Mouse (Mus musculus): ENCODE measurements around the gene Gm42420. TPM values are rescaled to one million over a fixed set of nuclear protein-coding genes. Genes with fewer than 3 reads are reported as not detected.

Gene Gm42420
- total and polyA plus RNA-seq, 3 experiments, result 0.27 TPM; not detected in 2

- no peak for TF ChIP-seq GATA2 (IDR thresholded peaks at IDR 0.05; ENCODE audit: borderline replicate concordance, low read depth, low read length)
- no peak for TF ChIP-seq GATA1 (IDR thresholded peaks at IDR 0.05; ENCODE audit: borderline replicate concordance, low read length)
- TF ChIP-seq POLR2AphosphoS5 (IDR thresholded peaks at IDR 0.05; ENCODE audit: insufficient replicate concordance, low read depth, low read length), result no peak
- TF ChIP-seq CTCF (IDR thresholded peaks at IDR 0.05; ENCODE audit: low read depth, low read length), result no peak
- TF ChIP-seq TAL1 (conservative IDR thresholded peaks at IDR 0.05; ENCODE audit: low read depth, low read length), result no peak
- peaks cover 45% of the 10 kb centered on the region for H3K27me3 ChIP-seq (ENCODE audit: insufficient read depth, low read length)
- no peaks in the 10 kb centered on the region for H3K36me3 ChIP-seq (replicated peaks)
- no peak for DNase-seq (ENCODE audit: low spot score)
- H3K4me1 ChIP-seq (ENCODE audit: insufficient read depth, low read depth, low read length), result no peaks in the 10 kb centered on the region
- H3K4me3 ChIP-seq (ENCODE audit: low read depth, low read length), result no peak overlapping the region
- no peak for ATAC-seq (ENCODE audit: extremely low read depth, insufficient number of reproducible peaks, low FRiP score, poor library complexity, severe bottlenecking)
- peaks cover 2% of the 10 kb centered on the region for H3K9me3 ChIP-seq (replicated peaks)
Measured at GRCm38 (mm10) chr6:39554888-39555647, 30.5 kb upstream of the Gm42420 start.

GRCm38 (mm10) chr6:39555648-39555945, 30.0 kb upstream of the Gm42420 start:
- H3K36me3 ChIP-seq (replicated peaks), result no peaks in the 10 kb centered on the region
- no peaks in the 10 kb centered on the region for H3K4me1 ChIP-seq (ENCODE audit: insufficient read depth, low read depth, low read length)
- H3K27me3 ChIP-seq (ENCODE audit: insufficient read depth, low read length), result peaks cover 45% of the 10 kb centered on the region
- DNase-seq (ENCODE audit: low spot score) (no peak), ATAC-seq (ENCODE audit: extremely low read depth, insufficient number of reproducible peaks, low FRiP score, poor library complexity, severe bottlenecking) (no peak)
- H3K4me3 ChIP-seq (ENCODE audit: low read depth, low read length), result no peak overlapping the region
- peaks cover 2% of the 10 kb centered on the region for H3K9me3 ChIP-seq (replicated peaks)
- TF ChIP-seq TAL1 (conservative IDR thresholded peaks at IDR 0.05; ENCODE audit: low read depth, low read length) (no peak), CTCF (IDR thresholded peaks at IDR 0.05; ENCODE audit: low read depth, low read length) (no peak), GATA1 (IDR thresholded peaks at IDR 0.05; ENCODE audit: borderline replicate concordance, low read length) (no peak), GATA2 (IDR thresholded peaks at IDR 0.05; ENCODE audit: borderline replicate concordance, low read depth, low read length) (no peak)

- Histone ChIP-seq H3K9me3 (replicated peaks) (peaks cover 2% of the 10 kb centered on the region), H3K36me3 (replicated peaks) (no peaks in the 10 kb centered on the region), H3K4me1 (ENCODE audit: insufficient read depth, low read depth, low read length) (peaks cover under 1% of the 10 kb centered on the region; the same call in 1 of the 2 replicates), H3K4me3 (ENCODE audit: low read depth, low read length) (no peak overlapping the region), H3K27me3 (ENCODE audit: insufficient read depth, low read length) (peaks cover 45% of the 10 kb centered on the region)
- TF ChIP-seq GATA2 (IDR thresholded peaks at IDR 0.05; ENCODE audit: borderline replicate concordance, low read depth, low read length) (no peak), CTCF (IDR thresholded peaks at IDR 0.05; ENCODE audit: low read depth, low read length) (no peak), GATA1 (IDR thresholded peaks at IDR 0.05; ENCODE audit: borderline replicate concordance, low read length) (no peak), POLR2AphosphoS5 (IDR thresholded peaks at IDR 0.05; ENCODE audit: insufficient replicate concordance, low read depth, low read length) (no peak), TAL1 (conservative IDR thresholded peaks at IDR 0.05; ENCODE audit: low read depth, low read length) (no peak)
- DNase-seq (ENCODE audit: low spot score), result no peak
- no peak for ATAC-seq (ENCODE audit: extremely low read depth, insufficient number of reproducible peaks, low FRiP score, poor library complexity, severe bottlenecking)
Measured at GRCm38 (mm10) chr6:39556900-39557659, 28.5 kb upstream of the Gm42420 start.

GRCm38 (mm10) chr6:39557723-39558261, 27.8 kb upstream of the Gm42420 start, which contains the start of gene Dennd2a:
Dennd2a (minus strand) TSS chr6:39557867.
- TF ChIP-seq POLR2AphosphoS5 (IDR thresholded peaks at IDR 0.05; ENCODE audit: insufficient replicate concordance, low read depth, low read length) (no peak), TAL1 (conservative IDR thresholded peaks at IDR 0.05; ENCODE audit: low read depth, low read length) (no peak), GATA2 (IDR thresholded peaks at IDR 0.05; ENCODE audit: borderline replicate concordance, low read depth, low read length) (no peak), GATA1 (IDR thresholded peaks at IDR 0.05; ENCODE audit: borderline replicate concordance, low read length) (no peak), CTCF (IDR thresholded peaks at IDR 0.05; ENCODE audit: low read depth, low read length) (no peak)
- Histone ChIP-seq H3K27me3 (ENCODE audit: insufficient read depth, low read length) (peaks cover 42% of the 10 kb centered on the region), H3K36me3 (replicated peaks) (no peaks in the 10 kb centered on the region), H3K9me3 (replicated peaks) (peaks cover 2% of the 10 kb centered on the region), H3K4me3 (ENCODE audit: low read depth, low read length) (no peak within 1 kb of the TSS), H3K4me1 (ENCODE audit: insufficient read depth, low read depth, low read length) (peaks cover 7% of the 10 kb centered on the region)
- ATAC-seq (ENCODE audit: extremely low read depth, insufficient number of reproducible peaks, low FRiP score, poor library complexity, severe bottlenecking) (no peak), DNase-seq (ENCODE audit: low spot score) (no peak)

- ATAC-seq (ENCODE audit: extremely low read depth, insufficient number of reproducible peaks, low FRiP score, poor library complexity, severe bottlenecking) (no peak), DNase-seq (ENCODE audit: low spot score) (no peak)
- TF ChIP-seq CTCF (IDR thresholded peaks at IDR 0.05; ENCODE audit: low read depth, low read length), result no peak
- TF ChIP-seq GATA2 (IDR thresholded peaks at IDR 0.05; ENCODE audit: borderline replicate concordance, low read depth, low read length), result no peak
- no peak for TF ChIP-seq GATA1 (IDR thresholded peaks at IDR 0.05; ENCODE audit: borderline replicate concordance, low read length)
- TF ChIP-seq TAL1 (conservative IDR thresholded peaks at IDR 0.05; ENCODE audit: low read depth, low read length), result no peak
- no peak for TF ChIP-seq POLR2AphosphoS5 (IDR thresholded peaks at IDR 0.05; ENCODE audit: insufficient replicate concordance, low read depth, low read length)
- Histone ChIP-seq H3K4me3 (ENCODE audit: low read depth, low read length) (no peak overlapping the region), H3K27me3 (ENCODE audit: insufficient read depth, low read length) (peaks cover 39% of the 10 kb centered on the region), H3K36me3 (replicated peaks) (no peaks in the 10 kb centered on the region), H3K9me3 (replicated peaks) (peaks cover 2% of the 10 kb centered on the region), H3K4me1 (ENCODE audit: insufficient read depth, low read depth, low read length) (peaks cover 9% of the 10 kb centered on the region)
Measured at GRCm38 (mm10) chr6:39559276-39559939, 26.1 kb upstream of the Gm42420 start.
